Mouse (Mus musculus) kidney, adult 18-20 months (tissue): Measurements from ENCODE around the gene Enox1.

Experiments used
- DNase-seq: peaks from one replicate; pipeline ENCODE4 v3.0.0; 2021

The Enox1 gene

DNA sequence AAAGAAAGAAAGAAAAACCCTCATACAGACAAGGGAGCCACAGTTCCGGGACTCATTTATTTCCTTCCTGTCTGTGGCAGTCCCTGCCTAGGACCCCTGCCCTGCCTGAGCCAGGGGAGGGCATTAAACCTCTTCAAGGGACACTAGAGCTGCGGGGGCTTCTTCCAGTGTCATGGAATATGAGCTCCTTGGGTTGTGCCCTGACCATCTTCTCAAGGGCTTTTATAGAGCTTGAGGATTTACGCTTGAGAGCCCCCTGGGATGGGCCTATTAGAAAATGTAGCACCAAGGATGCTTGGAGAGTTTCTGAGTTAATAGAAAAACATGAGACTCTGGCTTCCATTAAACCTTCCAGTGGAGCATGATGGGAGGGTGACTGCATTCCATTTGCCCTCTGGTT is 39.7 kb downstream of the Enox1 start:
- no peak for DNase-seq

DNA sequence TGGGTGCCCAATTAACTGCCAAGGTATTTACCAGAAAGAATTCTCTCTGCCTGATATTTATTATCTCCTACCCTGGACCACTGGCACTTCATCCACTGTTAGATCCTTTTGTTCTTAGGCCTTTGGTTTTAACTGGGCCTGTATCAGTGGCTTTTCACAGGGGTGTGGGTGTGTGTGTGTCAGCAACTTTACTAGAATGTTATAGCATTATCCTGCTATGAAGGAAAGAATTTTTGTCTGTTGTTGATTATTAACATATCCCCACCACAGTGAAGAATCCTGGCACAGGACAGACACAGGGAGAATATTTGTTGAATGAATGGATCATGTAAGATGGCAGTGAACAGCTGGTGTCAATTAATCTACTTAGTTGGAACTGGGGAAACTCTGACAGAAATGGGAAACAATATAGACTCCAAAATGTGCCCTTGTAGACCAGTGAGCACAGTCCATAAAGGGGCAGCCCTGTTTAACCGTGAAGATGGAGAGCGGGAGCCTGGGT is 40.9 kb downstream of the Enox1 start:
- DNase-seq, result no peak

DNA sequence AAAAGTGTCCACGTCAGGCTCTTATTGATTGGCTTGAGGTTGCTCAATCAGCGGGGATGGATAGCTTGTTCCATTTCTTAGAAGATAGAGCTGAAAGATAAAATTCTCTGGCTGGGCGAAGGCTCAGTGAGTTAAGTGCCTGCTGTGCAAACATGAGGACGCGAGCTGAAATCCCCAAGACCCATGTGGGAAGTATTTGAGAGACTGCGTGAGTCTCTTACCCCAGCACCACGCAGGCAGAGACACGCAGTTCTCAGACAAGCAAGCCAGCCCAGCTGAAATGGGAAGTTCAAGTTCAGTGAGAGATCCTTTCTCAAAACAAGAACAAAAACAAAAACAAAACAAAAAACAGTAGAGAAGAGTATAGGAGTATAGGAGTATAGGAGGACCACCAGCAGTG is 54.3 kb downstream of the Enox1 start:
- DNase-seq, result no peak

DNA sequence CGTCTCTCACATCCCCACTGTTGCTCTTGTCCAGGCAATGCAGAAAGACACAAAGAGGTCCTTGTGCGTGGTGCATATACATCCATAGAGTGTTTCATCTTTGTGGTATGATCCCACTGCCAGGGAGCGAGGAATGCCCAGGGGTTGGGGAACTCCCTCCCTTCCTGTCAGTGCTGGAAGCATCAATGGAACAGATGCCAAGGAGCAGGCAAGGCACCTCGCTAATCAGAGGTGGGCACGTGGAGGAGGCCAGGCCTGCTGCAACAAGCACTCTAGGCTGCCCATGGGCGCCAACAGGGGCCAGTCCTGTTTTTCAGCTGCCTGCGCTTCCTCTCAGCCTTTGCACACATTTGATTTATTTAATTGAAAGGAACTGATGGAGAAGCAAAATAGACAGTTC is 56.6 kb downstream of the Enox1 start:
- DNase-seq, result no peak

DNA sequence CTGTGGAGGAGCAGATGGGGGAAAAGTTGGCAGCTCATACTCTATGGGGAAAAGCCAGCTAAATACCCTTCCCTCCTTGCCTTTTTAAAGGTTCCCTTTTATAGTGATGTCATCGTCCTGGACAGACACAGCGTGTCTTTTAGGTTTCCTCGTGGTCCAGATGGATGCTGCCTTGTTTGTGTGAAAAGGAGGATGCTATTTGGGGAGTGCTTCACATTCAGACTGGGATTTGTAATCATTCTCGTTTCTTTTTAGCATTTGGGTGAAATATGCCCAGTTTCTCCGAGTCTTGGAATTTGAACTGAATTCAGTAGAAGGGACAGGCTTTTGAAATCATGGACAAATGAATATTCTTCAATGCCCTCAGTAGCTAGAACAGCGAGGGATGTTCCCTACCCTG is 58.3 kb downstream of the Enox1 start:
- no peak for DNase-seq

DNA sequence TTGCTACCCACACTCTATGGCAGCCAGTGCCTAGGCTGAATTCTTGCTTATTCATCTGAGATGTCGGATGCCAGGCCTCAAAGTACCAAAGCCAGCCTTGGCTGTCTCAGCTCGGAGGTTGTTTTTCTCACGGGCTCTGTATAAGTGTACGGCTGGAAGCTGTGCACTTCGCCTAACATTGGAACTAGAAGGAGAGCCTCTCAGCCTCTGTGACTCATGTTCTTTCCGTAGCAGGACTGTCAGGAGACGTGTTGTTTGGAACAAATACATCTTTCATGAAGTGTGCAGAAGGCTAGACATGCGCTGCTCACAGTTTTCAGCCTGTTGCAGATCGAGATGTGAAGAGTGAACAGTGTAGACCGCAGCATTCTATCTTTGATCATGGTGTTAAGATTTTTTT is 68.8 kb downstream of the Enox1 start:
- no peak for DNase-seq

DNA sequence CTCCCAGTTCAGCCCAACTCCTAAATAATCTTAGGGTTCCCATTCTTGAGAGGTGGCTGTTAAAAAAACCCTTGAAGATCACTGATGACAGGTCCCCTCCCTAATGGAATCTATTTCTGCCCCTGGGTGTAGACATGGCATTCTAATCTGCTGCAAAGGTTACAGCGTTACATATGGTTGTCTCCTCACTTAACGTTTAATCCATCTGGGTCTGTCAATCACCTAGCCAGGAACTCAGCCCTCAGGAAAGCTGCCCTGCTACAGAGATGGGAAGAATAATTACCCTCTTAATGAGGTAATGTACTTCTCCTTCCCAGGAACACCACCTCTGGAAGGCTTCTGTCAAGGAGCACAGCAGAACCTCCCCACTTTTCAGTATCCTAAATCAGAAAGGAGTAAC is 82.2 kb downstream of the Enox1 start:
- DNase-seq, result no peak

DNA sequence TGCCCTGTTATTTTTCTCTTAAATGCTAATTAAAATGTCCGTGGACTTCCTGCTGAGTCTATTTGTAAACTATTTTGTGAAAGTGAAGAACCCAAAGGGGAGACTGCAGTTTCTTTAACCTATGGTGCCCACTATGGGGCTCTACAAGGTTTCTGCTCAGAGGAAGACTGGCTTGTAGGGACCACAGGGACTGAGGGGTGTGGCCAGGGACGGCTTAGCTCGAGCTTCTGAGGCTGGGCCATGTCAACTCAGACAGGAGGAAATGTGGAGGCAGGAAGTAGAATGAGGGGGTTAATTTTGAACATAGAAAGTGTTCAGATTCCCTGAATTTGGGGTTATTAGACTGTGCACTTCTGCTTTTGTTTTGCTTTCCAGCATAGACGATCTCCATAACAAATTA is 82.8 kb downstream of the Enox1 start:
- no peak for DNase-seq

DNA sequence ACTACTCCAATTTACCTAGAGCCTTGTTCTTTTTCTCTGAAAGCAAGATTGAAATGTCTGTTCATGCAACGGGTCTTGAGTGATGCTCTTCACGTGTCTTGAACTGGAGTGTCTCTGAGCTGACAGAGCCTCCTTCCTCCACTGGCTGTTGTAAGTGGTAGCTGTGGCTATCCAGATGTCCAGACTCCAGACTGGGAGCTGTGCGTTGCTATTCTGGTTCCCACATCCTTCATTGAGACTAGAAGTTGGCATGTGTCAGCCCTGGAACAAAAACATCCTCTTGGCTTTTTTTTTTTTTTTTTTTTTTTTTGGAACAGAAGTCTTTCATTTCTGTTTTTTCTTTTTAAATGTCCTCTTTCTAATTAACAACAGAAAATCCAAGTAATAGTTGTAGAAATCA is 90.4 kb downstream of the Enox1 start:
- DNase-seq, result no peak

DNA sequence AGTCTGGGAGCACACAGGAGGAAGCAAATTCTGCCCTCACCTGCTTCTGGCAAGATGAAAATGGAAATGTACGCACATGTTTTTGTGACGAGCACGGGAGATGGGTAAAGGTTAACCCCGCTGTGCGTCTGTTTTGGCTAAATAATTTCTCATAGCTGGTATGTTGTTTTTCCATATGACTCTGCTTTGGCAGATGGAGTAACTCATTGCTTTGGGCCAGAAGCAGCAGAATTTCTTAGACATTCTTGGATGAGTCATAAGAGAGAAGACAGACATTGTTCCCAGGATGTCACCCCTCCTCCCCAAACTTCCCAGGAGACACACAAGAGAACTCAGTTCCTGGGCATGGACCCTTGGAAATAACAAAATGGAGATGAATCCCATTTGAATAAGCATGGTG is 91.9 kb downstream of the Enox1 start:
- DNase-seq, result no peak

DNA sequence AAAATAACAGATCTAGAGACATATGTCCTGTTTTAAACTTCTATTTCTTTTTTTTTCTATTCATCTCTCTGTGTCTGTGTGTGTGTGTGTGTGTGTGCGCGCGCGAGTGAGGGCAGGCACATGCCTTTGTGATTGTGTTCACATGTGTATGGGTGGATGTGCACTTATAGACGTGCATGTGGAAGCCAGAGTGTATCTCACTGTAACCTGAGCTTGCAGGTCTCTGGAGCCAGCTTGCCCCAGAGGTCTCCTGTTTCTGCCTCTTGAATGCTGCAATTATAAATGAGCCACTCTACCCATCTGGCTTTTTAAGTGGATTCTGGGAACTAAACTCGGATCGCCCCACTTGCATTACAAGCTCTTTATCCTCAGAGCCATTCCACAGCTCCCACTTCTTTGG is 92.4 kb downstream of the Enox1 start:
- DNase-seq, result no peak

DNA sequence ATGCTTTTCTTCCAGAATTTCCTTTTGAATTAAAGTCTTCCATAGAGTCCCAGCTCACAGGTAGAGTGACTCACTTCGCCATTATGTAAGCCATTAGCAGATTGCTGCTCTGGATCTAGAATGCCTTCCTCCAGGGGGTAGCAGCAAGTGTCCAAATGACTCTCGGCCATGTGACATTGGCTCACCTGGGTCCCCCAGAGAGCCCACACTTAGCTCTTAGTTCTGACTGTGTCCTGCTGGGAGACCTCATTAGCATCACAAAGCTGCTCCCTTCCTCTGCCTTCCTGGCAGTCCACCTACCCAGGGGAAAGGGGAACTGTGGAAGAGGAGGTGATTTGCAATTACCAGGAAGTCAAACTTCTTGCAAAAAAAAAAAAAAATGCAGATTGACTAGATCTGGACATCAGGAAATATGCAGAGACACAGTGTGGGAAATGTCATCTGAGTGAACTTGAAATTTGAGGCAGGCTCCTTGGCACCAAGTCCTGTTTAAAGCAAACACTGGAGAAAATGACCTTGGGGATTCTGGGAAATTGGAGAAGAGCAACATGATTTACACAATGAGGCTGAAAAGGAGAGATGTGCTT is 94.2 kb downstream of the Enox1 start:
- DNase-seq, result no peak

DNA sequence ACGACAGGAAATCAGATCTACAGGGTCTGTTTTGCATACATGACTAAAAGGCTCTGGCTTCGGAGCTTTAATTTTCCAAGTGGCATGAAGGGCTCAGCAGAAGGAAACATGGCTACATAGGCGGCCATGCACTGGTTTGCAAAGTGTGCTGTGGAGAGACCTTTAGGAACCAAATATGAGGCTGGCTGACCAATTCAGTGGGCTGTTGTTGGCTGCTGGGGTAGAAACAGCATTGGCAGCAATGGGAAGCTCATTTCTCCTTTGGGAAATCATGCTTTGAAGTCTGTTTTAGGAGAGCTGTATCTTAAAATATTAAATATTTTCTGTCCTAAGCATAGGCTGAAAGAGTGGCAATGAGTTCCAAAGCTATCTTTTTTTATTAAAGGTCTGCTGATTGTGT is 98.6 kb downstream of the Enox1 start:
- DNase-seq, result no peak

DNA sequence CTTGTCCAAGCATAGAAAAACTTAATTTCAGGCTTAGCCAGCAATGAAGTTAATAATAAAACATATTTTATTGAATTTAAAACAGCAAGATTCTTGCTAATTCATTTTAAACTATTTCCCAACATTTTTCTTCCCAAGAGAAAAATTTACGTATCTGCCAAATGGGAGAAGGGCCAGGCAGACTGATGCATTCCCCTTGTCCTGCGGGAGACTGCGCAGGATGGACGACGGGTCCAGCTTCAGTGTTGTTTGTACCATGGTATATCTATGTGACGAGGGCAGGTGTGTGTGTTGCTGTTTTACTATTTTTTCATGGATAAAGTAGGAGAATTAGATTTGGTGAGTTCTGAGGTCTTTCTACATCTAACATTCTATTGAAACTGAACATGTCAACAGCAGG is 99.1 kb downstream of the Enox1 start:
- no peak for DNase-seq

DNA sequence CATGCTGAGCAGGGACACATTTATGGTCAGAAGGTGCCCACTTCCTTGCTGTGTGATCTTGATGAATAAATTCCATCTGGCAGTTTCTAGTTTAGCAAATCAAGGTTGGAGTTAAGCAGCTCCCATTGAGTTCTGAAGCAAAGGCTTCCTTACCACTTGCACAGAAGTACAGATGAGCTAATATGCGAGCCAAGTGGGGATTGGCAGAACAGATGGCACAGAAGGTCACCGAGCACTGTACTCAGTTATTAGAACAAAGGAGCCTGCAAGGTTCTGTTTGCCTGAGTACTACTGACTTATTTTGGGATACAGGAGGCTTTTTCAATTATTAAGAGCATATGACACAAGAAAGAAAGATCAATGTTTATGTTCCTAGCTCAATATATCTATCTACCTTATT is 100.4 kb downstream of the Enox1 start:
- no peak for DNase-seq

DNA sequence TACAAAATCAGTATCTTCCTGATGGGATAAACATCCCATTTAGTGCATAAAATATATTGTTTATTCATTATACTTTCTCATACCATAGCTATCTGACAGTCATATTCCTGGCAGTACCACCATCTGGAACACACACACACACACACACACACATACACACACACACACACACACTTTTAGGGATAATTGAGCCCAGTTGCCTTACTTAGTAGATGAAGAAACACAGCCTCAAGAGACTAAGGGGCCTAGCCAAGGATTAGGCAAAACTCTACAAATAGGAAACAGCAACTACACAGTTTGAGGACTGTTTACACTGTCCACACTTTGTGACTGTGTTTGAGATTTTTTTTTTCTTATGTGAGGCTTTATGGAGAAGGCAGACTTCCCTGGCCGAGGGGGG is 100.9 kb downstream of the Enox1 start:
- DNase-seq, result no peak

DNA sequence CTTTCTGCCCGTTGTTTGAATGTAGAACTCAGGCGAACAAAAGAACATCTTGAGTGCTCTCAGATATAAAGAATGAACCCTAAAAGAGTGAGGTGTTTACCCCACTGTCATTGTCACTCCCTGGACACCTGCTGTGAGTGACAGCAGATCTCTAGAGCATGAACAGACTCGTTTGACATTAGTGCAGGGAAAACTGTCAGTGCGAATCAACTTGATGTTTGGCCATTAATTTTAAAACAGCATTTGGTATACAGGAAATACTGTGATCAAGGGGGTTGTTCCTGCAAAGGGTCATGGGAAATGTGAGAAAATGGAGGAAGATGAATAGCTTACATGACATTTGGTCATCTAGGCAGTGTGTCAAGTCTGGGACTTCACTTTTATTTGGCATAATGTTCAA is 101.6 kb downstream of the Enox1 start:
- no peak for DNase-seq

DNA sequence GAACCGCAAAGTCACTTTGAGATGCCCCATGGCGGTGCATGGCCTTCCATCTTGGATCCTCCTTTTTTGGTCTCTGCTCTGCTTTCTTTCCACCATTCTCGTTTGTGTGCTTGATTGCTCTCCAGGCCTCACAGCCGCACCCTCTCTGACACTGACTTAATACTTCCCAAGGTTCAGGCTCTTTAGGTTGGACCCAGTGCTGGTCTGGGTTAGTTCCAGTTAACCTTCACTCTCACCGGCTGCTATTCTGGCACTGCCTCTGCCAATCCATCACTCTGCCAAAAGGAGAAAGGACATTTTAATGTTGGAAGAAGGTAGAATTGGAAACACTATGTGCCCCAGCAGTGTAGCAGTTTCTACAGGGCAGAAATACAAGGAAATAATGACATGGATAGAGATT is 103.1 kb downstream of the Enox1 start:
- peak; percentile 16 for DNase-seq

DNA sequence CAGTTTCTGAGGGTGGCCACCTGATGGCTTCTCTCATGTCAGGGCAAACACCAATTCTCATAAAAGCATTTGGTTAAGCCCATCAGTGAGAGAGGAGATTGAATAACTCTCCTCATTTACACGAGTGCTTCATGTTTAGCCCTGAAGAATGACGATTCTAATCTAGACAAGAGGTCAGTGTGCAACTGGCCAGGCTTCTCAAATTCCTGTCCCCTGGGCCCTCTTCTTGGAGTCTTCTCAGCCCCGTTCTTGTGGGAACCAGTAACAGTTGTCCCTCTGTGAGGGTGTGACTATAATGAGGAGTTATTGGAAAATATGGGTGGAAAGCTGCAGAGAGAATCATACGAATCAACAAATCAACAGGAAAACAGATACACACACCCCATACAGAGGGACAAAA is 103.5 kb downstream of the Enox1 start:
- DNase-seq, result no peak

DNA sequence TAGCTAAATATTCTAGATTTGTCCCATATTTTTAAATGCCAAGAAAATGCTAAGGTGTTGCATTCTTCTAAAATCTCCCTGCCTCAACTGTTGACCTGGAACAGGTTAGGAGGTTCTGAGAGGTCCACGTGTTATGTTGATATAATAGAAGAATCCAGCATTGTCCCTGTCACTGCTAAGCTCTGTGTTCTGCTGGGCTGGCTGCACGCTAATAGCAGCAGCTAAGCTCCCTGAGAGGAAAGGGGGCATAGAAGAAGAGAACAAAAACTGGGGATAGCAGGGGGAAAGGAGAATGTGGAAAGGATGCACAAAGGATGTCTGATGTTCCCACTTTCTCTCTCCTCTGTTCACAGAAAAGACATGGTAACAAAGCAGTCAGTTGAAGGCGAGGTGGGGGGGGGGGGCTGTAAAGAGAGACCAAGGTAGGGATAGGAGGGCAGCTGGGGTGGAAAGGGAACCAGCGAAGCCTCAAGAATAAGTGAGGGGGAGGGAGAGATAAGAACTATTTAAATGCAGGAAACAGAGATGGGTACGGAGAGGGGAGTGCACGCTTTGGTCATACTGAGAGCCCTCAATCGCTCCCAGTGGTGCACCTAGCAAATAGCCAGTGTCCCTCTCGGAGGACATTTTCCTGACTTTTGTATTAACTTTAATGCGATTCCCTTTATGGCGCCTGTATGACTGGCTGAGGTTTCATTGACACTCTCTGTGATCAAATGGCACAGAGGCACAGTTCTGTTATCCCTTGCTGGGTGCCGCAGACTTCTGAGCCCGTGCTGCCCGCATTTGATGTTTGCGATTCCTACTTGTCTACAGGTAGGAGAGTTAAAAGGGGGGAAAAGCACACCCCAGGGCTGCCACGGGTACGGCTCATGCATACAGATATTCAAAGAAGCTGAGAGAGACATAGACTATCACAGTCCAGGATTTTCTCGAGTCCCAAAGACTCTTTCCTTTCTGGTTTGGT is 110.5 kb downstream of the Enox1 start:
- DNase-seq, result no peak

DNA sequence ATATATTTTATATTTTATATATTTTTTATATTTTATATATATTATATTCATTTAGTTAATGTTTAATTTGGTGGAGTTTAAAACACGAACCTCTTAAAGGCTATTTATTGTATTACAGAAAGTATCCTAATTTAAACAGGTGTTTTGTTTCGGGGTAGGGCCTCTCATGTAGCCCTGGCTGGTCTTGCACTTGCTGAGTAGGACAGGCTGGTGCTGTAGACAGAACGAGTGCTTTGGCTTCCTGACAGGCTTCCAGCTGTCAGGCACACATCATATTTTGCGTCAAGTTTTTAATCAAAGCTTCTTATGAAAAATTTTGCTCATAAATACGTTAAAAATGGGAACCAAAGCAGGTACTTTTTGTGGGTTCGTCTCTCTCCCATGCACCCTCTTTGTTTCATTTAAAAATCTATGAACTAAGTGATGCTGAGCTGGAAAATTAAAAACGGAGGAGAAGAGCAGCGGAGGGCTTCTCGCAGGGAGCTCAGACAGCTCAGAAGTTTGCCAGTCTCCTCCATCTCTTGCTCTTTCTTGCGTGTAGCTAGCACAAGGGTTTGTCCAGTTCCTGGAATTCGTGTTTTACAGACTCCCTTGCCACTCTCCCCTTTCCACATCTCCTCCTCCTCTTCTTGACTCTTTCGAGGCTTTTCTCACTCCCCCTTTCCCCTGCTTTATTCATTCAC is 115.8 kb downstream of the Enox1 start:
- no peak for DNase-seq

DNA sequence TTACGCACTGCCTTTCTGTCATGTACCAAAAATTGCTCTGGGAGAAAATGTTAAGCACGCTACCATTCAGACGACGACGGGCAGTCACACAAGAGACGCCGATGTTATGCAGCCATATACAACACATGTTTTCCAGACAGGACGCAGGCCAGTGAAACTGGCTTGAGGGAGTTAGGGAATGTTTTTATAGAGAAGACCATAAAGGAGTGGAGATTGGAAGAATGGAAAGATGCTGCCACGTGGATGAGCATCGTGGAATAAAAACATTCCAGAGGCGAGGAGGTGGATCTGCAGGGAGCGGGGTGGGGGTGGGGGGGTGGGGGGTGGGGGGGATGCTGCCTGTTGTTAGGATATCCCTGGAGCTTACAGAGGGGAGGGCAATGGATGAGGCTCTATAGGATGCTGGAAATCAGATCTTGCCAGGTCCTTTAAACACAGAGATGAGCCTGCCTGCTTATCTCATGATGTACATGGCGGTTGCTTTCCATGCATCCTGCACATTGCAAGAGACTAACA is 116.4 kb downstream of the Enox1 start:
- DNase-seq, result no peak

DNA sequence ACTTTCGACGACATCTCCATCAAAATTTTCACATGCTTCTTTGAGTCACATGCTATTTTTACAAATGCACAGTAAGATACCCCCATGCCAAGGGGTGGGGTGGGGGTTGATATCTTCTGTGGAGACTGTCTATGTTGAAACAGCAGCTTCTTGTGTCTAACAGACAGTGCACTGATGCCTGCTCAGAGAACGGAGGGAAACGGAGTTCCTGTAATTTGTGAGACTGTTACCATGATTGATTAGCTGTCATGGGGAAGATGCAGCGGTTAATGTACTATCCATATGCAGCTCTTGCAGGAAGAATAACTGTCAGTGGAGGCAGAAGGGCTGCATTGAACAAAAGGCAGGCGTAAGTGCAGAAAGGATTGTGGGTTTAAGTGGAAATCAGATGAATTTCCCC is 117.2 kb downstream of the Enox1 start:
- DNase-seq, result no peak

DNA sequence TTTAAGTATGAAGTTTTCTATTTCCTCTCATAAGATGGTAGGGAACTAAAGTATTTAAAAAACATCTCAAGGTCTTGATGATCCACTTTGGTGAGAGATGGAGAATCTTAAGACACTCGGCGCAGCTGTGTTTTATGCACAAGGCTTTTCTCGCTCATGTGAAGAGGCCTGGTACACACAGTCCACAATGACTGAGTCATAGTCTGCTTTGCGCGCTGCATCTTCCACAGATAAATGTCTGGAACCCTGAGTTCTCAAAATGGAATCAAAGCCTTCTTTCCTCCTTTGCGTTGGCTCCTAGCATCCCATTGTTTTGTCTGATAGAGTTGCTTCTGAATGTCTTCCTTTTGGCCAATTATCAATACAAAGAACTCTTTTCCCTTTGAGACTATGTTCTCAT is 119.0 kb downstream of the Enox1 start:
- DNase-seq, result no peak
